Mouse (Mus musculus): ENCODE measurements around the gene Fam241a.

The Fam241a gene

GRCm38 (mm10) chr3:127895792-127896541, at the start of gene Fam241a:
TSS of gene Fam241a (minus strand) at chr3:127896324.
- DNase-seq (ENCODE audit: low spot score): peak; percentile 89

DNA sequence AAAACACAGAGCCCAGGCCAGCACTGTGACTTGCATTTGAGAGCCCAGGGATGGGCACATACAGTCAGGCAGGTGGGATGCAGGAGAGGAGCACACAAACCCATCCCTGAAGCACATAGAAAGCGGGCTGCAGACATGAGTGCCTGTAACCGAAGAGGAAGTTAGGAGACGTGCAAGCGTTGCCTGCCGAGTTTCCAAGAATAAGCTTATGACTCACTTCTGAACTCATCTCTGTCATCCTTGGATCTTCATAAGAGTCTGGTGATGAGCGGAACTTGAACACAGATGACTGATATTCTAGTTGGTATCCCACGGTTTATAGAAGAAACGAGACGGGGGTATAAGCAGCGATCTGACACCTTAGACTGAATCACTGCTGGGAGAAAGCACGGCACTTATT, 36.3 kb upstream of the Fam241a start:
- DNase-seq (ENCODE audit: low spot score): no peak

DNA sequence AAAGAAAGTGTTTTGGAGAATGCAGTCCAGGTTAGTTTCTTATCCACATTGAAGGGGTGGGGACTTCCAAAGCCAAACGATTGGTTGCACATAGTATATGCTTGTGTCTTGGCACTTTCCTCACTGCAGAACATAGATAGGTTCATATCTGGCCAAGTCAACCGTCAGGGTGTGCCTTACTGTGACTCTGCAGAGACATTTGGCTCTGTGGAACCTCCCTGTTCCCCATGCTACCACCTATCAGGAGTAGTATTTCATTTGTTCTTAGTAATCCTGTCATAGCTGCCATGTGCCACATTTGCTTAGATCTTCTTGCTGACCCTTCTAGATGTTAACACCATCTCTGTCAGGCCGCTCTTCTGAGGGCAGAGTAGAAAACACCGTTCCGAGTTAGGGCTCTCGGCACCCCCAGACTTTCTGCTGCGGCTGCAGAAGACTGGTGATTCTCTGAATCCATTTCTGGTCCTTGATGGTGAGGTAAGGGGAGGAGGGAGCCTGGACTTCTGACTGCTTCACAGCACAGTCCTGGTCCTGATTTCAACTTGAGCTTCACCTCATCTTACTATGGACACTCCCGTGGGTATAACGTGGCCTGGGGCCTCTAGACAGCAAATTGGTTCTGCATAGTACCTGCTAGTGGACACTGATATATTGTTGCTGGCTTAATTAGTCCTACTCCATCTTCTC, 34.3 kb upstream of the Fam241a start:
- no peak for DNase-seq (ENCODE audit: low spot score)

DNA sequence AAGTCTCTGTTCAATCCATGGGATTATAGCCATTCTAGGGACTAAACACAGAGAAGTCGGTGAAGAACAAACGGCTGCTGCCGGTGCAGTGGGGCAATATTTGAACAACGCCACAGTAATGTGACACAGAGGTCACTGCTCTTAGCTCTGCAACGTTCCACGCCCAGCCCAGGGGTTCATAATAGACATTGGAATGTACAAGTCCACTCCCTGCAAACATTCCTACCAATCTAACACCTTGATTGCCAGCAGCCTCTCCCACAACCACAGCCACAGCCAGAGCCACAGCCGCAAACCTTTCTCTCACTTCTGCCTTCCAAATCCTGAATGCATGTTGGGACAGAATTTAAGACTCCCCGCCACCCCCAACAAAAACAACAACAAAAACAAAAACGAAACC, 33.8 kb upstream of the Fam241a start:
- DNase-seq (ENCODE audit: low spot score): no peak

DNA sequence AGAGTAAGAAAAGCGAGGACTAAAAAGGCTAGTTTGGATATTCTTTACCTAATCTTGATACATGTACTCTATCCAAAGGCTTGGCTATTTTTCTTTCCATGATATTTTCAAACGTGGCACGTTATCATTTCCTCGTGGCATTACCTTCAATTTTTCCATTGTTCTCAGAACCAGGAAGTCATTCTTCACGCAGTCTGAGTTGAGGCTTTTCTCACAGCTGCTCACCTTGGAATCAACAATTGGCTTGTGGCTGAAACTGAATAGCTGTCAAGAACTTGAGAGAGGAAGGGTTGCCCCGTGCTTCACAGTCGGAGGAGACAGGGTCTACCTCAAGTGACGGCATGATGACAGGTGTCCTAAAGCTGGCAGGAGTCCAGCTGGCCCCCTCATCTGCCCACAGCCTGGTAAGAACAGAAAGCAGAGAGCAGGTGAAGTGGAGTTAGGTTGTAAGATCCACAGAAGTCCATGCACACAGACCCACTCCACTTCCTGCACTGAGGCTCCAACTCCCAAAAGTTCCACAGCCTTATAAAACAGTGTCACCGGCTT, 30.6 kb upstream of the Fam241a start:
- DNase-seq (ENCODE audit: low spot score): no peak

GRCm38 (mm10) chr3:127924464-127924863, 28.3 kb upstream of the Fam241a start:
- DNase-seq (ENCODE audit: low spot score): no peak

DNA sequence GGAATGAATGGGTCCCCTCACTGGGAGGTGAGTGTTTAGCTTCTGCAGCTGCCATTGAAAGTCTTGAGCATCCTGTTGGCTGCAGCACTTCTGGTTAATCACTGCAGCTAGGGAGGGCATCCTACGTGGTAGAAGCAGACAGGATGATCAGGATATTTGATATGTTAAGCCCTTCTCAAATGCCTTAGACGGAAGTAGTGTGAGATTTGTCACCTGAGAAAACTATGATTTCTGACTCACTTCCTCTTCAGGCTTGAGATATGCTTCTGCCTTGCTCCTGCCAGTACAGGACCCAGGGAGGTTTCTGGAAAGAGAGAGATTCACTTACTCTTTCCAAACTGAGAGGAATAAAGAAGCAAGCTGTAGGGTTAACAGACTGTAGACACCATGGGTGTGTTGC, 27.1 kb upstream of the Fam241a start:
- DNase-seq (ENCODE audit: low spot score): no peak

GRCm38 (mm10) chr3:127922125-127922524, 26.0 kb upstream of the Fam241a start:
- no peak for DNase-seq (ENCODE audit: low spot score)

- DNase-seq (ENCODE audit: low spot score): no peak
Measured at GRCm38 (mm10) chr3:127917999-127918661, 22.0 kb upstream of the Fam241a start.

DNA sequence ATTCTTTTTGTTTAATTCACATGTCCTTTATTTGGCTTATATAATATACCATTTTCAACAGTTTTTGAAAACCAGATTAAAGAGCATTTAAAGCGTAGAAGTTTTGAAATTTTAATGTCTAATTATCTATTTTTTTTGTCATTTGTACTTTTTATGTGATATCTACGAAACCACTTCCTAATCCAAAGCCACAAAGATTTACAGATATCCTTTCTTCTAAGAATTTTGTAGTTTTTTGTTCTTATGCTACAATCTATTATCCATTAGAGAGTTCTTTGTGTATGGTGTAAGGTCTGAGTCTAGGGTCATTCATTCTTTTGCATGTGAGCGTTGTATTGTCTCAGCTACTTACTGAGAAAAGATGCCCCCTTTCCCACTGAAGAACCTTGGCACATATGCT, 21.4 kb upstream of the Fam241a start:
- DNase-seq (ENCODE audit: low spot score): no peak

GRCm38 (mm10) chr3:127915656-127916334, 19.7 kb upstream of the Fam241a start:
- no peak for DNase-seq (ENCODE audit: low spot score)

- no peak for DNase-seq (ENCODE audit: low spot score)
Measured at GRCm38 (mm10) chr3:127913885-127914709, 18.0 kb upstream of the Fam241a start.

GRCm38 (mm10) chr3:127909941-127910340, 13.8 kb upstream of the Fam241a start:
- DNase-seq (ENCODE audit: low spot score): no peak

GRCm38 (mm10) chr3:127894981-127895779, 944 bp downstream of the Fam241a start:
- DNase-seq (ENCODE audit: low spot score): no peak

- DNase-seq (ENCODE audit: low spot score): peak; percentile 11
Measured at GRCm38 (mm10) chr3:127893902-127894301, 2.2 kb downstream of the Fam241a start.

DNA sequence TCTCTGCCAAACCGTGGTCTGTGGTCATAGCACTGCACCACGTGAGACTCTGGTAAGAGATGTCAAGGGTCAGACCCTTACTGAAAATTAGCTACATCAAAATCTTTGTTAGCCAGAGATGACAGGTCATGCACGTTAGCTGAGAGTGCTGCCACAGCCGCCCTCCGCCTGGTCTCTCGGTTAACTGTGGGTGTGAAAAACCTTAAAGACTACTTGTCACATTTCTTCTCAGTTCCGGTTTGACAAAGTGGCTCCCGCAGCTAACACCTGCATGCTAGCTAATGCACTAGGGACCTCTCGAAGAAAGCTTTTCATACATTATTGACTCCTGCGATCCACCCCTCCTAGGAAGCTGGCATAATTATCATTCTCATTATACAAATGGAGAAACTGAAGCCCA, 4.2 kb downstream of the Fam241a start:
- no peak for DNase-seq (ENCODE audit: low spot score)

GRCm38 (mm10) chr3:127890008-127890407, 6.1 kb downstream of the Fam241a start:
- no peak for DNase-seq (ENCODE audit: low spot score)

GRCm38 (mm10) chr3:127889570-127889969, 6.6 kb downstream of the Fam241a start:
- no peak for DNase-seq (ENCODE audit: low spot score)

DNA sequence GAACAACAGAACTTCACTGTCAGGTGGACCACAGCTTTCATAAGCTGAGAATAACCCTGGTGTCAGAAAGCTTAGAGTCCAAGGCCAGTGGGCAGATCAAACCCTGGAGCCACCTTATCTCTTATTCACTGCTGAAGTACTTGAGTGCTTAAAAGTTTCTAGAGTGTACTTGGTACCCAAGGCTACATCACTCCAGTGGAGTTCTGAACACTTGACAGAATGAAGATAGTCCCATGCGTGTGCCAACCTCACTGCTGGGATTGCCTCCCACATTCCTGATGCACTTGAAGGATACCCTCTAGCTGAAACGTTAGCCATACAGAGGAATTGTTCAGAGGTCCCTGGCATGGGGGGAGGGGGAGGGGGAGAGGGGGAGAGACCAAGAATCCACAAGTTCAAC, 14.4 kb downstream of the Fam241a start:
- DNase-seq (ENCODE audit: low spot score): no peak

GRCm38 (mm10) chr3:127879968-127880367, 16.2 kb downstream of the Fam241a start:
- no peak for DNase-seq (ENCODE audit: low spot score)
